8 mouse cellular contexts compared by ENCODE assay signal in genomic region chr2:32966184-32966688, GRCm38 (mm10). TPM values are rescaled to one million over a fixed set of nuclear protein-coding genes. Genes with fewer than 3 reads are reported as not detected.
DNase-seq lines count a peak whose midpoint lies in the region; ATAC-seq and TF ChIP-seq lines count a peak whose summit lies in the region.

No protein-coding gene starts in this region.

- peak overlapping the region; percentile 99 for H3K27ac ChIP-seq in lung, embryonic 15.5 days
- H3K27ac ChIP-seq in embryonic facial prominence, embryonic 14.5 days (replicated peaks; ENCODE audit: low read depth, low read length) = peak overlapping the region; percentile 98
- peak overlapping the region; percentile 97 for H3K27ac ChIP-seq in intestine, postnatal 0 days (ENCODE audit: low read depth, low read length)
- peak overlapping the region; percentile 96 for H3K27ac ChIP-seq in neural tube, embryonic 15.5 days (replicated peaks)

- H3K4me1 ChIP-seq in lung, embryonic 15.5 days = peaks cover 44% of the 10 kb centered on the region
- peaks cover 18% of the 10 kb centered on the region for H3K4me1 ChIP-seq in embryonic facial prominence, embryonic 14.5 days (ENCODE audit: control insufficient read depth, insufficient read depth, low read length)
- peaks cover 8% of the 10 kb centered on the region for H3K4me1 ChIP-seq in intestine, postnatal 0 days (replicated peaks; ENCODE audit: control insufficient read depth, insufficient read depth, low read length)
- peaks cover 49% of the 10 kb centered on the region for H3K4me1 ChIP-seq in neural tube, embryonic 15.5 days

- no peaks in the 10 kb centered on the region for H3K9me3 ChIP-seq in lung, embryonic 15.5 days
- H3K9me3 ChIP-seq in embryonic facial prominence, embryonic 14.5 days (ENCODE audit: control insufficient read depth, low read length) = no peaks in the 10 kb centered on the region
- no peaks in the 10 kb centered on the region for H3K9me3 ChIP-seq in intestine, postnatal 0 days (ENCODE audit: control insufficient read depth)
- H3K9me3 ChIP-seq in neural tube, embryonic 15.5 days (replicated peaks) = no peaks in the 10 kb centered on the region

- no peak for DNase-seq in lung, postnatal 4 days
- DNase-seq in embryonic facial prominence, embryonic 14.5 days (ENCODE audit: low spot score) = no peak
- DNase-seq in retina, embryonic 14.5 days (ENCODE audit: low spot score) = no peak
- no peak for DNase-seq in gastrocnemius, adult 8-10 months (ENCODE audit: low spot score in 2 of 2)
- no peak for DNase-seq in B cell, adult 2 months

- ATAC-seq in lung, embryonic 15.5 days (ENCODE audit: borderline replicate concordance, extremely low read depth, low FRiP score, low TSS enrichment) = no peak; the same call in 1 of the 2 replicates
- no peak for ATAC-seq in embryonic facial prominence, embryonic 14.5 days (ENCODE audit: low read depth)
- peak; percentile 10; the same call in 1 of the 2 replicates for ATAC-seq in intestine, postnatal 0 days
- ATAC-seq in neural tube, embryonic 15.5 days (ENCODE audit: low FRiP score) = no peak

- H3K27me3 ChIP-seq in lung, embryonic 15.5 days = no peaks in the 10 kb centered on the region
- no peaks in the 10 kb centered on the region for H3K27me3 ChIP-seq in embryonic facial prominence, embryonic 14.5 days (replicated peaks; ENCODE audit: control insufficient read depth, insufficient read depth, low read length)
- H3K27me3 ChIP-seq in intestine, postnatal 0 days (replicated peaks; ENCODE audit: control insufficient read depth, insufficient read depth, low read length) = no peaks in the 10 kb centered on the region
- no peaks in the 10 kb centered on the region for H3K27me3 ChIP-seq in neural tube, embryonic 15.5 days (replicated peaks)

- 9% methylated on average over 13 of the region's 13 CpGs for WGBS in lung, embryonic 15.5 days
- WGBS in embryonic facial prominence, embryonic 14.5 days = 10% methylated on average over 13 of the region's 13 CpGs
- WGBS in intestine, postnatal 0 days = 8% methylated on average over 13 of the region's 13 CpGs
- 10% methylated on average over 13 of the region's 13 CpGs for WGBS in neural tube, embryonic 15.5 days

- peak overlapping the region; percentile 76 for H3K9ac ChIP-seq in lung, embryonic 15.5 days
- H3K9ac ChIP-seq in embryonic facial prominence, embryonic 14.5 days (ENCODE audit: low read depth, low read length) = peak overlapping the region; percentile 84
- peak overlapping the region; percentile 78 for H3K9ac ChIP-seq in intestine, postnatal 0 days (ENCODE audit: low read depth, low read length)
- H3K9ac ChIP-seq in neural tube, embryonic 15.5 days (replicated peaks) = peak overlapping the region; percentile 69

- TF ChIP-seq CTCF in intestine, postnatal 0 days (IDR thresholded peaks at IDR 0.05; ENCODE audit: low read depth) = no peak

- peak overlapping the region; percentile 60 for H3K4me3 ChIP-seq in lung, embryonic 15.5 days
- H3K4me3 ChIP-seq in embryonic facial prominence, embryonic 14.5 days (ENCODE audit: low read depth, low read length) = peak overlapping the region; percentile 70
- peak overlapping the region; percentile 51 for H3K4me3 ChIP-seq in intestine, postnatal 0 days (ENCODE audit: low read depth, low read length)
- H3K4me3 ChIP-seq in neural tube, embryonic 15.5 days (replicated peaks) = peak overlapping the region; percentile 60

- H3K36me3 ChIP-seq in lung, embryonic 15.5 days = peaks cover 24% of the 10 kb centered on the region
- H3K36me3 ChIP-seq in embryonic facial prominence, embryonic 14.5 days (ENCODE audit: control insufficient read depth, insufficient read depth, low read length) = peaks cover 24% of the 10 kb centered on the region
- peaks cover 20% of the 10 kb centered on the region for H3K36me3 ChIP-seq in intestine, postnatal 0 days (ENCODE audit: control insufficient read depth, insufficient read depth)
- peaks cover 22% of the 10 kb centered on the region for H3K36me3 ChIP-seq in neural tube, embryonic 15.5 days

- peak overlapping the region; percentile 94 for H3K4me2 ChIP-seq in lung, embryonic 15.5 days
- H3K4me2 ChIP-seq in embryonic facial prominence, embryonic 14.5 days (ENCODE audit: low read depth, low read length) = peak overlapping the region; percentile 93
- H3K4me2 ChIP-seq in intestine, postnatal 0 days (replicated peaks; ENCODE audit: low read depth) = peak overlapping the region; percentile 94
- H3K4me2 ChIP-seq in neural tube, embryonic 15.5 days = peak overlapping the region; percentile 94

RNA-seq across cellular contexts. Expression of gene Lrsam1, which starts 4.8 kb away (rescaled TPM):
- polyA plus RNA-seq in lung, embryonic 15.5 days (2015; fragmentation: Nextera tagmentation; extraction: Ambion mirVana) = 7.5 and 9.7 TPM in 2 replicates
- polyA plus RNA-seq in embryonic facial prominence, embryonic 14.5 days (2014; fragmentation: Nextera tagmentation; extraction: Ambion mirVana) = 9.2 and 10.9 TPM in 2 replicates
- polyA plus RNA-seq in intestine, postnatal 0 days (2015; fragmentation: Nextera tagmentation; extraction: Ambion mirVana) = 4.3 and 4.4 TPM in 2 replicates
- 22.0 and 23.5 TPM in 2 replicates for polyA plus RNA-seq in neural tube, embryonic 15.5 days (2015; fragmentation: Nextera tagmentation; extraction: Ambion mirVana)
- 10 to 100 TPM; 10.1 to 14.6 (median 11.8) TPM for total RNA-seq in gastrocnemius, adult 8-10 months (2022)

RNA-seq across cellular contexts. Expression of gene Rpl12, which starts 4.9 kb away (rescaled TPM):
- 164 and 167 TPM in 2 replicates for polyA plus RNA-seq in lung, embryonic 15.5 days (2015; fragmentation: Nextera tagmentation; extraction: Ambion mirVana)
- polyA plus RNA-seq in embryonic facial prominence, embryonic 14.5 days (2014; fragmentation: Nextera tagmentation; extraction: Ambion mirVana) = 224 and 237 TPM in 2 replicates
- polyA plus RNA-seq in intestine, postnatal 0 days (2015; fragmentation: Nextera tagmentation; extraction: Ambion mirVana) = 90.6 and 103 TPM in 2 replicates
- 104 and 116 TPM in 2 replicates for polyA plus RNA-seq in neural tube, embryonic 15.5 days (2015; fragmentation: Nextera tagmentation; extraction: Ambion mirVana)
- total RNA-seq in gastrocnemius, adult 8-10 months (2022) = 100 to 1,000 TPM in 2 of 4 experiments, 10 to 100 TPM in 2; 77.4 to 121 (median 96.8) TPM

RNA-seq across cellular contexts. Expression of gene Slc2a8, which starts 15.6 kb away (rescaled TPM):
- 20.8 and 22.5 TPM in 2 replicates for polyA plus RNA-seq in lung, embryonic 15.5 days (2015; fragmentation: Nextera tagmentation; extraction: Ambion mirVana)
- polyA plus RNA-seq in embryonic facial prominence, embryonic 14.5 days (2014; fragmentation: Nextera tagmentation; extraction: Ambion mirVana) = 12.2 and 15.7 TPM in 2 replicates
- polyA plus RNA-seq in intestine, postnatal 0 days (2015; fragmentation: Nextera tagmentation; extraction: Ambion mirVana) = 48.7 and 50.2 TPM in 2 replicates
- 24.7 and 27.6 TPM in 2 replicates for polyA plus RNA-seq in neural tube, embryonic 15.5 days (2015; fragmentation: Nextera tagmentation; extraction: Ambion mirVana)
- 10 to 100 TPM in 3 of 4 experiments, 1 to 10 TPM in 1; 9.6 to 12.7 (median 10.2) TPM for total RNA-seq in gastrocnemius, adult 8-10 months (2022)
